Mouse (Mus musculus) kidney, adult 2 months (tissue): Measurements from ENCODE around the gene Ivl.

ENCODE experiments used
- CTCF ChIP-seq: fragments of 200-500 bp; conservative IDR thresholded peaks from 2 replicates; pipeline ENCODE4 v1.5.1; 2011; ENCODE audit warnings: low read depth, mild to moderate bottlenecking, control low read depth, low read length, moderate library complexity, mixed read lengths; ENCODE audit not compliant: insufficient read depth, insufficient read length
- POLR2A ChIP-seq: fragments of 200-500 bp; IDR thresholded peaks from one replicate; pipeline ENCODE4 v1.6.1; 2011; ENCODE audit warnings: low read depth, low read length, control low read depth

GRCm38 (mm10) chr3:92599973-92600372 lies 26.4 kb upstream of the Ivl start:
- no peak for TF ChIP-seq CTCF
- TF ChIP-seq POLR2A, result no peak
